Mouse (Mus musculus) kidney, postnatal 25 days (tissue): Measurements from ENCODE around the gene Clec2e.
A peak's percentile ranks its signal among the peaks of the same experiment; 100 is the strongest.

Experiments
- DNase-seq, 2 experiments: peaks; one replicate each; pipeline ENCODE4 v3.0.0; 2021; ENCODE audit warnings: mixed read lengths in 2 of 2

Clec2e gene

DNA sequence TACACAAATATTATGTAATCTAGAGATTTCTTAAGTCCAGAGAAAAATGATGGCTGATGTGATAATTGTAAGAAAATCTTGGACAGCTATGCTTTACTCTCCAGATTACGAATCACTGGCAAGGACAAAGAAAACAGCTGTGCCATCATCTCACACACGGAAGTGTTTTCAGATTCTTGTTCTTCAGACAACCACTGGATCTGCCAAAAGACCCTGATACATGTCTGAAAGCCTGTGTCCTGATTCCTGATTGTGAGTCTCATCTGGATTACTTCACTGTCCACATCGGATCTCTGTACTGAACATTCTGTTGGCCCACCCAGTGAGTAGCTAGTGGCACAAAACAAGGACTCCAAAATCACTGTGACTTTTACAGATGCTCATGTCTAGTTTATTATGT lies 44.5 kb downstream of the Clec2e start:
- DNase-seq: no peak

DNA sequence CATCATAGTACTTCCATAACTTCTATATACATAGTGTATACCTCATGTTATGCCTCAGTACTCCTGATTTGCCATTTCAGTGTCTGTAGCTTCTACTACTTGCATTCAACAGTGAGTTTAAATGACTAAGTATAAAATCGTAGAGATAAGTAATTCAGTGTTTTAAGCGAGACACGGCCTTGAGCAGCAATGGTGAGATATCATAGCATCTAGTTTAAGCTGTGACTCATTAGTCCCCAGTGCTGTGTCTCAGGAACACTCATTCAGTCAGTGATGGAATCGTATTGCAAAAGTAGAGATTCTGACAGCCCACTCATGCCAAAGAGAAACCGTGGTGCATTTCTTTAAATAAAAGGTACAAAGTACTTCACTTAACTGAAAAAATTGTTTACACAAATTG lies 49.0 kb downstream of the Clec2e start:
- DNase-seq: no peak

DNA sequence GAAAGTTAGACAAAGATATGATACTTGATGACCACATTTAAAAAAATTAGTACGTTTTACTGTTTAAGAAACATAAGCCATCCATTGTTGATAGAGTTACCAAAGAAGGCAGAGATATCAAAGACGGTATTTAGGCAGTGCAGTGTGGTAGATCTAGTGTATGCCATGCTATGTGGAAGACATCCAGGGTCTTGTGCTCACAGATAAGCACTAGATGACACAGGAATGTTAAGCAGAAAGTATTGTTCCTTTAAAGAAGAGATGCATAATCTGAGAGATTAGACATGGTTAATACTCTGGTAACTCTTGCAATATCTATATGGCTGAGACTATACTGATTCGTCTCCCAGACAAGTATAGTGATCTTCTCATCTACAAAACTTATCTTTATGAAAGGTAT lies 49.6 kb downstream of the Clec2e start:
- DNase-seq: no peak

DNA sequence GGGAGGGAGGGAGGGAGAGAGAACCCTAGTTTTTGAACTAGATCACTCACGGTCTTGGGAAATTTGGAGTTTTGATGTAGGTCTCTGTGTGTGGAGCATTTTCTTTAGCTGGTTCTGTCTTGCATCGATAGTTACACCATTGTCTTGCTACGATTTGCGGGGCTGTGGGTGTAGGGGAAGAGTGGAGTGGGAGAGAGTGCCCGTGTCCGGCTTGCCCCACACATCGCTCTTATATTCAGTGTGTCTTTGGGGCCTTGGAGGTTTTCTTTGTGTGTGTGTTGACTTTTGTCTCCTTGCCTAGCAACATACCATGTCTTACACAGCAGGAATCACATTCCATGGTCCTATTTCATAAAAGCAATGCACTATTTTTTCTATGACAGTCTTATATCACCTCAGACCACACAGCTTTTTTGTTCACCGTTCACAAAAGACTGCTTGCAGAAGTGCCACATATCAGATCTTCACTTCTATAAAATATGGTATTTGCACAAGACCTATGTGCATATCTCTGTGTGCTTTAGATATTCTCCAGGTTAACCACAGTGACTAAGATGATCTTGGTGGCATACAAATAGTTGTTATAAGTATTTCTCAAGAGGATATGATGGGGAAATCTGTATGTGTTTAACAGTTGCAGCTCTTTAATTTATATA lies 51.0 kb downstream of the Clec2e start:
- DNase-seq: no peak

DNA sequence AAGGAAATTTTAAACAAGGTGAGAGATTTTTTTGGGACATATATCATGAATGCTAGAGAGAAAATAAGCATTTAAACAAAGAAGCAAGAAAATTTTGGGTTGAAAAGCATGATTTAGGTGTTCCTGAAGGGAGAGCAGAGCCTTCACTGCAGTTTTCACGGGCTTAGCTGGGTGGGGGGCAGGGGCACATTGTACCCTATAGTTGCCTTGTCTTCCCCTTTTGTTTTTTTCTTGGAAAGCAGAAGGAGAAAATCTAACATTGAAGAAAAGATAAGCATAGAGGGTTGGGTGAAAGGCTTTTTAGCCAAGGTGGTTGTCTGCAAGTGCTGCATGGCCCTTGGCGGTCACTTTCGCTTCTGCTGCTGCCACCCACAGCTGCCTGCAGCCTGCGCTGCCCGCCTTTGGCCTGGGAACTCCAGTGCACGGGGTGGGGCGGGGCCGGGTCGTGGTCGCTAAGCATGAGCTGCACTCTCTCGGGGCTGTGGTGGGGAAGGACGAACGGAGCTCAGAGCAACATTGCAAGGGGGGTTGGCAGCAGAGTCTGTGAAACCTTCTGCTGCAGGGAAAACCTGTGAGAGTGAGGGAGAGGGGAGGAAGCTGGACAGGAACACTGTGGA lies 51.7 kb downstream of the Clec2e start:
- DNase-seq: peak; percentile 67 to 87

DNA sequence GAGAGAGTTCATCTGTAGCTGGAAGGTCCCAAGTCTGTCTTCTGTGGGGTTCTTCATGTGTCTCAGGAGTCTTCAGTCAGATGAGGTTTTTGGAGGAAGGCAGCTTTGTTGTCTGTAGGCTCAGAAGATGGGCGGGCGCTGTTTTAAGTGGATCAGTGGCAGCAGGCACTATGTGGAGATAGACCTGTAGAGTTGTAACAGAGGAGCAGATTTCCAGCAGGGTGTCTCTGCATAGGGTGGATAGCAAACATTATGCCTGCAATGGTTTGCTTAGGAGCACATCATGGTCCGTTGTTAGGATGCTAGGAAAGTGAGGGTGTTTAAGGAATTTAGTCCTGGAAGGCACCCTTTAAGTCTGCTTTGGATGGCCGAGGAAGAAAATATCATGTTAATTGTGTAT lies 52.3 kb downstream of the Clec2e start:
- peak in 1 of 2 experiments; percentile 18 for DNase-seq

DNA sequence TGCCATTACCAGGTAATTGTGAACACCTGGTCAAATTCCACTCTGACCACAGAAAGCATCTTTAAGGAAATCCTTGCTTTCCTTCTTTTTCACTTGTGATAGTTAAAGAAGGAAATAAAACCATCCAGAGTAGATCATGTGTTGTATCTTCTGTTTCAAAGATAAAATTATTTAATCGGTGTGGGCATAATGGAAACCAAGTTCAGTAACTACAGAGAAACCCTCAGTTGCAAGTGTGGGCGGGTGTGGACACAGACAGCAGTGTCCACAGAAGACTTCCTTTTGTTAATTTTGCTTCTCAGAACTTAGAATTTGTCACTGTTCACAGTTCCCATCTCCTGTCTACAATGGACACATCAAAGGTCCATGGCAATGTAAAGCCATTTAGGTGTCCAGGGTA lies 55.1 kb downstream of the Clec2e start, which contains the start of gene Klrb1f:
Gene Klrb1f, plus strand, starts transcription at position 301 of the 400 bp plus-strand sequence.
- DNase-seq: no peak

DNA sequence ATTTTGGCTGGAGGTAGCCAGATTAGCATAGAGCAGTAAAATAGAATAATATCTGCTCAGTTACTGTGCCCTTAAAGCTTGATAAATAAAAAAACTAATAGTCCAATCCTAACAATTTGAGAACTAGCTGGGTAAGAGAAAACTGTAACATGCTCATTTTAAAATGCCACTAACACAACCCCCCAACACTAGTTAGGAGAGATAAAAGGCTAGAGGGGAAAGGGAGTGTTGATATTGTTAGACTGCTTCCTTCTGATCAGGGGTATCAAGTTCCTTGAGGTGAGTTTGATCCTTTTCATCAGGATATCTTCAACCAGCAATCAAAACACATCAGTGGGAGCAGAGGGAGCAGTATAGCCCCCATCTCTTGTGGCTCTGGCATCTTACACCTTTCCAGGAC lies 58.2 kb downstream of the Clec2e start:
- no peak for DNase-seq
